Mouse (Mus musculus) erythroblast, adult 5-6 weeks (primary cell): Measurements from ENCODE around the gene Anks1b. TPM values are rescaled to one million over a fixed set of nuclear protein-coding genes. Genes with fewer than 3 reads are reported as not detected.

ENCODE experiments used
- ATAC-seq: replicated peaks from 2 replicates; pipeline ENCODE4 v1.8.0; 2016; ENCODE audit warnings: moderate number of reproducible peaks, mild to moderate bottlenecking, moderate TSS enrichment, inconsistent platforms; ENCODE audit not compliant: poor library complexity, low FRiP score, severe bottlenecking
- total RNA-seq, 2 experiments: library from RNA; stranded (forward) in 1 of 2; stranded (reverse) in 1 of 2; fragments of 150-400 nt in 1 of 2; fragments of 200-764, 138-1000 nt in 1 of 2; gene quantifications; 2 replicates each; pipeline versions ENCODE4 v1.2.3 to v1.2.4; 2015 to 2017; ENCODE audit warnings: low replicate concordance in 2 of 2

The Anks1b gene
- total RNA-seq, 2 experiments from 2014 or later, result under 0.01 TPM; not detected in 1

DNA sequence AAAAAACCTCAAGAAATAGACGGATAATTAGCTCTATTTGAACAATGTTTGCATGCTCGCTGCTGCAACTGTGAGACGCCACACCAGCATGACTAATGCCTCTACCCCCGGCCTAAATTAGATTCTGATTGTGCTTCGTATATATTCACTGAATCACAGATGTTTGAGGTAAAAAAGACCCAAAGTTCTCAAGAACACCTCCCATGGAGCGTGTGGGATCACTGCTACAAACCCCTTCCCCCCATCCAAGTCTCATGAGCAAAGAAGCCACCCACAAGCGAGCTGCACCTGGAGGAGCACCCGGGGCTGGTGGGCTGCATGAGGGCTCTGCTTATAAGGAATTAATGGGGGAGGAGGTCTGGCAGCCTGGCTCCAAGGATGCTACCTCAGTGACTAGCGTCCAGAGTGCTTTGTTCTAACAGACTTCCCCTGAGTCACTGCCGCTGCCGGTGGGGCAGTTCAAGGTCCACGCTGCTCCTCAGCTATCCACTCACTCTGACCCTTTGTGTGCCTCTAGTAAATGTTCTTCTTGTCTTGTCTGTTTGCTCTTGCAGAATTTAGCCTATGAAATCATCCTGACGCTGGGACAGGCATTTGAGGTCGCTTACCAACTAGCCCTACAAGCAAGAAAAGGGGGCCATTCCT lies 1092.5 kb downstream of the Anks1b start:
- ATAC-seq, result no peak

DNA sequence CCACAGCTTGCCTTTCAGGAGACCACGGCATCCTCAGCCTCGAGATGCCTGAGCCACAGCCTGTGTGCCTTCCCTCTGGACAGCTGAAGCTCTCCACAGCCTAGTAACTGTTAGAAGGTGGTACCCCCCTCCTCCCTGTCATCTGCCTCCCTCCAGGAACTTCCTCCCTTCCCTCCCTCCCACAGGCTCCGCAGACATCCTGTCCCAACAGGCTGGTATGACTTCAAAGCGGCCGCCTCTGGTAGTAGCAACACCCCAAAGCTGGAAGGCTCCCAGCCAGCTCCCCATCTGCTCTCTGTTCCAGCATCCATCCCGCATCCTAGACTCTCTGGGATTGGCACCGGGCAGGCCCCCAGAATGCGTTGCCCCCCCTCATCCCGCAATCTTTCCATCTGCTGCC lies 1093.5 kb downstream of the Anks1b start:
- no peak for ATAC-seq

DNA sequence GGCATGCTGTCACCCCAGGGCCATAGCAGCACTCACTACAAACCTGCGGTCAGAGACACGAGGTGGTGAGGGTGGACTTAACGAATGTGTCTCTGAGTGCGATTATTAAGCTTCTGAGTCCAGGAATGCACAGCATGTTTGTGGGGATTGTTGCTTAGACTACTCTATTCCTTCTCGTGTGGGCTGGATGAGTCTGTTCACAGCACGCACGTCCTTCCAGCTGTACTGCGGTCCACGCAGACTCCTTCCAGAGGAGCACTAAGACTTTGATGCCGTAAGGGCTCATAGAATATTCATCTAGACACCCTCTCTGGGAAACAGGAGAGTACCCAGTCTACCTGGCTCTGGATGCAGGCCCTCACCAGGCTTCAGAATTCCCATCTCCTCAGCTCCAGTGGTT lies 1094.9 kb downstream of the Anks1b start:
- no peak for ATAC-seq

DNA sequence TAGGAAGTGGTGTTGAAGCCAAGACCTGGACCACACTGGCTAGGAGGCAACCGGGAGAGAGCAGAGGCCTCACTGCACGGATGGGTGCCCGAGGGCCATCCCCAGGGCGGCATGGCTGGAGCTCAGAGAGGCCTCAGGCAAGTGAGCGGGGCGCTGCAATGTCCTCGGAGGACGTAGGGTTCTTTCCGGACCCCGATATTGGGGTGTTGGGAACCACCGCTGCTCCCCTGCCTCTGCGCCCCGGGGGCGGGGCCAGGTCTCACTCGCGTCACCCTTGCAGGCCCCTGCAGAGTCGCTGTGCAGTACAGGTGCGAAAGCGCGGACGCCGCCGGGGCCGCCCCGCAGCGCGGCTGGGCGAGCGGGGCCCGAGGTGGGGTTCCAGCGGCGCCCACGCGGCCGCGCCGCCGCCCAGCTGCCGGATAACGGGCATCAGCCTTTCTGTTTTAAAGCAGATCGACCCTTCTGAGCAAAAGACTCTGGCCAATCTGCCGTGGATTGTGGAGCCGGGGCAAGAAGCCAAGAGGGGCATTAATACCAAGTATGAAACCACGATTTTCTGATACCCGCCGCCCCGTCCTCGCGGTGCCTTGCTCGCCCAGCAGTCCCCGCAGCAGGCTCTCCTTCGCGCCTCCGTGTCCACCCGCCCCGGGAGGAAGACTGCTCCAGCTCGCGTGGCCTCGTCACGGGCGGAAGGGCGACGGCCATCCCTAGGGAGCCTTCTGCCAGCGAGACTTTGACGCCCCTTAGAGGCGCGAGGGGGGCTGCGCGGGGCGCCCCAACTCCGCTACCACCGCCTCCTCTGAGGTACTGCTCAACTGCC lies 1096.3 kb downstream of the Anks1b start:
- no peak for ATAC-seq

DNA sequence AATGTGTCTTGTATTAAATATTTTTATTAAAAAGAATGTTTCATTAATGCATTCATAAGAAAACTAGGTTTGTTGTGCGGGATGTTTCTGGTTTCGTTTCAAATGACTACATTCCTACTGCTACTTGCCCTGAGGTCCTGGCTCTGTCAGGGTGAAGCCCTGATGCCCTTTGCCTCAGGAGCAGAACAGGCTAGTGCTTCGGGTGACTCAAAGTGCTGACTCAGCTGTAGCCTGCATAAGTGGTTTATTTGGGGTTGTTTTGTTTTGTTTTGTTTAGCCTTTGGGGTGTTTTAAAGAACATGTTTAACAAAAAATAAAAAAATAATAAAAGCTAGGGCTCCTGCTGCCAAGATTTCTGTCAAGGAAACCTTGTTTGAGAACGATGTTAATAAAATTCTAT lies 1097.3 kb downstream of the Anks1b start:
- ATAC-seq, result no peak

DNA sequence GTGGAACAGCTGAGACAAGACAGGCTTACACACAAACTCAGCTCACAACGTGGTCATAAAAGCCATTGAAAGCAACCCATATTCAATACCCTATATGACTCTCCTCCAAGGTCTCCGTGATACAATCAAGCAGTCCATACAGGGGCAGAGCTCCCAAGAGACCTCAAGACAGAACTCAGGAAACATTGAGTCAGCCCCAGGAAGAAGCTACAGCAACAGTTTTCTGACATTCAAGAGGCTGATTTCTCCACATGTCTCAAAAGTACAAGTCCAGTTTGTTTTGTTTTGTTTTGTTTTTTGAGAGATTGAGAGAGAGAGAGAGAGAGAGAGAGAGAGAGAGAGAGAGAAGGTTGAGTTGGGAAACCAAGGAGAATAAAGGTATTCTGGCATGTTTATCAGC lies 1100.8 kb downstream of the Anks1b start:
- no peak for ATAC-seq

DNA sequence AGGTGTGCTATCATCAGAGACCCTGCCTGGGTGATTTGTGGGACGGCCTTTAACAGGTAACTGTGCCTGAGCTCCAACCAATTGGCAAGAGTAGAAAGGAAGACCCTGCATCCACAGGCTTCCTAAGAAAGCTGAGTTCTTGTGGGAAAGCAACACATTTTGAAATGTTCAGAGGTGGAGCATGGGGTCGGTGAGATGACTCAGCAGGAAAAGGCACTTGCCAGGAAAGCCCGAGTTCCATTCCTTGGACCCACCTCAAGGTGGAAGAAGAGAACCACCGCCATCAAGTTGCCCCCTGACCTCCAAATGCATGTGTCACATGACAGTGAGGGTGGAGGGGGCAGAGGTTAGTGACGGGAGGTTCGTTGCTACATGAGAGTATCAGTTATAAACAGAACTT lies 1101.2 kb downstream of the Anks1b start:
- ATAC-seq, result no peak

DNA sequence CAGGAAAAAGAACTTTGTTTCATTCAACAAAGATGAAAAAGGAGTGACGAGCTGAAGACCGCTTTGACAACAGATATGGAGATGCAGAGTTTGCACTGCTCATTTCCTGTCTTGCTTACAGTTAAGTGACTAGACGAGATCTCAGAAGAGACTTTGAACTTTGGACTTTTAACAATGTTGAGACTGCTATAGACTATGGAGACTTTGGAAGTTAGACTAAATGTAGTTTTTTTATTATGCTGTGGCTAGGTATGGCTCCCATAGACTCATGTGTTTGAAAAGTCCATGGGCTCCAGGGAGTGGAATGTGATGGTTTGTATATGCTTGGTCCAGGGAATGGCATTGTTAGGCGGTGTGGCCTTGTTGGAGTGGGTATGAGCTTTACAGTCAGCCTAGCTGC lies 1108.5 kb downstream of the Anks1b start:
- no peak for ATAC-seq

DNA sequence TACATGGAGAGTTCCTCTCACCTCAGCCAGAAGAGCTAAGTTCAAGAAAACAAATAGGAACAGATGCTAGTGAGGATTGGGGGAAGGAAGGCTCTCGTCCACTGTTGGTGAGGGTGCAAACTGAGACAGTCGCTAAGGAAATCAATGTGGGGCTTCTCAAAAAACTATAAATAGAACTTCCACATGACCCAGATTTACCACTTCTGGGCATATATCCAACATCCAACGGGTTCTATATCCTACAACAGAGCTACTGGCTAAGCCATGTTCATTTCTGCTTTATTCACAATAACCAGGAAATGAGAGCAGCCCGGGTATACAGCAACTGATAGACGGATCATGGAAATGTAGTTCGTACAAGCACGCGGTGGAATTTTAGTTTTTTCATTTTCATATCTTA lies 1109.7 kb downstream of the Anks1b start:
- ATAC-seq, result no peak

DNA sequence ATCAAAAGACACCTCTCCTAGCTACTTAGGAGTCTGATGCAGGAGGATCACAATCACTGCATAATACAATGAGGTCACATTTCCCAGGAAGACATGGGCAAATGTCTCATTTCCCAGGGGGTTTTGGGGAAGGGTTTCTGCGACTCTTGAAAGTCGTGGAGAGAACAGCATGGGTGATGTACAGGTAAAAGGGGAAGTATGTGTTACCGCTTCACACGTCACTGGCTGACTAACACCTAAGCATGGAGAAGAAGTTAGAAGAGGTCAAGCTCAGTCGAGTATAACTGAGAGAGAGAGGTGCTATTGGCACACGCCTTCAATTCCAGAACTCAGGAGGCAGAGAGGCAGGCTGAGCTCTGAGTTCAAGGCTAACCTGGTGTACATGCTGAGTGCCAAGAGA lies 1117.0 kb downstream of the Anks1b start:
- ATAC-seq, result no peak

DNA sequence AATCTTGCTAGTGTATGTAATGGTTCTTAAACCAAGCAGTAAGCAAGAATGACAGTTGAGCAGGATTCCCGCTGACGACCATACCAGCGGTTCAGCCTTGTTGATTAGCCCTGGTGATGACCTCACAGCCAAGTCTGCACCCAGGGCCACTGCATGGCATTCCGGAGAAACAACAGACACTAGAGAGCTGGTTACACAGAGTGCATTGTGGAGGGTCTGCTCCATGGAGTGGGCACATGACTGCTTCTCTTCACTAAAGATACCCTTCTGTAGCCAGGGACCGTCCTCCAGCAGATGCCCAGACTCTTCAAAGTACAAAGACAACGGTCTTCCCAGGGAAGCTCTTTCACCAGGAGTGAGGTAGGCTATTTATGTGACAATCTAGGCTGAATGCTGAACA lies 1118.9 kb downstream of the Anks1b start:
- no peak for ATAC-seq

DNA sequence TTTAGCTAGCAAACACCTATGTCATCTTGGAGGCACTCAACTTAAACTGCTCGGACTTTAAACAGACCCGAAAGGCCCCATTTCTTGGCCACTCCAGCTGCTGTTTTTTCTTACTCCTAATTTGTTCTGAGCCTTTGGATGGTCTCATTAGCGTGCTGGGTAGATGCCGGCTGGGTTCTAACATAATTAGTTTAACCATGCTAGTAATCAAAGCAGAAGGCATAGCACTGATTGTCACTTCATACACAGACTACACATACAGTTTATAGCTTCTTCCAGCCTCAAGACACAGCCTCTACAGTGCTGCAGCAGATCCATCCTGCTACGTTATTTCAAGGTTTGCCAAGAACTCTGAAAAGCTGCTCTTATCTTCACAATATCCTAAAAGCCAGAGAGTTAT lies 1120.6 kb downstream of the Anks1b start:
- ATAC-seq, result no peak

DNA sequence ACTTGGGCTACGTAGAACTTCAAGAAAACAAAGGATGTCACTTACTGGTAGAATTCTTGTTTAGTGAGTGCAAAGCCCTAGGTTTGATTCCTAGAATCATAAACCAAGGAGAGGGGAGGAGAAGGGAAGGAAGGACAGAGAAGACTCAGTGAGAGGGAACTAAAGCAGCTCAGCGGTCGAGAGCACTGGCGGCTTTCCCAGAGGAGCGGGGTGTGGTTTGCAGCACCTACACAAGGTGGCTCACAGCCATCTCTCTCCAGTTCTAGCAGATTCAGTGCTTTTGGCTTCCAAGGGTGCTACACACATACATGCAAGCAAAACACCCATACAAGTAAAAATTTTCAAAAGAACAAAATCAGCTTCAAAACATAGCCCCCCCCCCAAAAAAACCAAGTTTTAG lies 1126.6 kb downstream of the Anks1b start:
- ATAC-seq, result no peak

DNA sequence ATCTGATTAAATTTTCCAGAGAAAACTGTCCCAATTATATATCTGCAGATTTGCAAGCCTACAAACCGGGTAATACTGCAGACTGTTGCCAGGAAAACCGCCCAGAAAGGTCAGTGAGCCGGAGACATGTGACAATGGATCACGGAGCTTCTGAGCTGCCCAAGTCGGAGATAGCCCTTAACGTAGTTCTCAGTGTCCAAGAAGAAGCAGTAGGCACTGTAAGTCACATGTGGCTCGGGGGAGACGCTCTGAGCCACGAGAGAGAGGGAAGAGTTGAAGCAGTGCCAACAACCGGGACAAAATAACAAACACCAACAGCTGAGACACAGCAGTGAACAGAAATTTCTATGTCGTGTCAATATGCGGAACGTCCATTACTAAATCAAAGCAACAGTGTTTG lies 1128.1 kb downstream of the Anks1b start:
- no peak for ATAC-seq

DNA sequence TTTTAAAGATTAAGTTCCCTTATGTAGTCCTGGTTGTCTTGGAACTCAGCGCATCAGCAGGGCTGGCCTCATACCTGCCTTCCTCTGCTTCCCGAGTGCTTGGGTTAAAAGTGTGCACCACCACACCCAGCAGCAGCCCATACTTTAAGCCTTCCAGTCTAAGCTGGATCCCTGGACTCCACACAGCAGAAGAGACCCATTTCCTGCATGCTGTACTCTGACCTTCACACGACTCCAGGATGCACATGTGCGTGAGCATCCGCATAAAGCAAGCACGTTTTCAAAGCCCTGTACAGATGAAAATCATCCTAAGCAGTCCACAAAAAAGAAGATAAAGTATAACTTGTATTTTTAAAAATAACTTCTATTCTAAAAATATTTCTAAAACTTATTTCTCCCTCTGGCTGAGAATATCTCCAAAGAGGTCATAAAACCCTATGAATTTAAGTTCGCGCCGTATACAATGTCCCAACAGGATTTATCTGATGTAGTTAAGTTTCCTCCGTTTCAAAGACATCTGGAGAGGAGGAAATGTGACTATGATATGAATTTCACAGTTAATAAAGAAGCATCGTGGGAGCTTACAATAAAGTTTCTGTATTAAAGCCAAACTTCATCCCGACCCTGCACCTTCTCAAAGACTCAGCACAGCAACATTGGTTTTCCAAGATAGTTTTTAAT lies 1132.7 kb downstream of the Anks1b start:
- no peak for ATAC-seq

Other genes starting within 250 kb of the Anks1b start
- gene Scyl2, start 187.2 kb upstream of the Anks1b start, total RNA-seq (2015; ENCODE audit: low replicate concordance), result 8.6 and 14.4 TPM in 2 replicates
- gene Scyl2, start 187.2 kb upstream of the Anks1b start, total RNA-seq (2017; ENCODE audit: low replicate concordance), result 8.0 and 20.2 TPM in 2 replicates
- gene Actr6, start 141.2 kb upstream of the Anks1b start, total RNA-seq (2015; ENCODE audit: low replicate concordance), result 5.6 and 8.8 TPM in 2 replicates
- 3.2 and 8.1 TPM in 2 replicates for gene Actr6, start 141.2 kb upstream of the Anks1b start, total RNA-seq (2017; ENCODE audit: low replicate concordance)
- 11.7 and 14.4 TPM in 2 replicates for gene Uhrf1bp1l, start 128.5 kb upstream of the Anks1b start, total RNA-seq (2015; ENCODE audit: low replicate concordance)
- 7.4 and 9.5 TPM in 2 replicates for gene Uhrf1bp1l, start 128.5 kb upstream of the Anks1b start, total RNA-seq (2017; ENCODE audit: low replicate concordance)